Mouse (Mus musculus) CH12.LX (cell line): Measurements from ENCODE around the gene Tmem233. TPM values are rescaled to one million over a fixed set of nuclear protein-coding genes. Genes with fewer than 3 reads are reported as not detected.

Experiments
- DNase-seq: peaks from one replicate; pipeline ENCODE4 v3.0.0-alpha.2; 2013; ENCODE audit errors: extremely low read depth
- H3K27ac ChIP-seq: 2 replicates; pipeline ENCODE4 v1.5.1; 2012; ENCODE audit warnings: low read depth, mild to moderate bottlenecking, control low read depth, moderate library complexity; ENCODE audit not compliant: insufficient read depth
- H3K27me3 ChIP-seq: replicated peaks from 2 replicates; pipeline ENCODE3; 2012; ENCODE audit warnings: inconsistent platforms
- H3K36me3 ChIP-seq, 2 experiments: replicated peaks in 1 of 2; 2 replicates each; pipeline versions ENCODE3 to v1.6.1; 2012; ENCODE audit warnings: inconsistent platforms in 1 of 2, low read length in 1 of 2, mild to moderate bottlenecking in 1 of 2, mixed read lengths in 1 of 2, moderate library complexity in 1 of 2; ENCODE audit not compliant: control insufficient read depth in 1 of 2, insufficient read depth in 1 of 2
- H3K4me1 ChIP-seq, 2 experiments: 2 replicates each; pipeline ENCODE4 v1.6.1; 2012; ENCODE audit warnings: inconsistent platforms in 1 of 2, moderate library complexity in 1 of 2; ENCODE audit not compliant: insufficient read depth in 2 of 2, control insufficient read depth in 1 of 2
- H3K4me2 ChIP-seq: 2 replicates; pipeline ENCODE4 v1.6.1; 2012; ENCODE audit warnings: low read depth, mild to moderate bottlenecking, control low read depth; ENCODE audit not compliant: poor library complexity, insufficient read depth, severe bottlenecking
- H3K4me3 ChIP-seq, 3 experiments: fragments of 150-350 bp in 1 of 3; sonication (generic) in 1 of 3; replicated peaks in 1 of 3; 2 replicates each; pipeline versions ENCODE3 to v1.5.1; 2011 to 2012; ENCODE audit warnings: low read depth in 2 of 3, low read length in 2 of 3, mild to moderate bottlenecking in 2 of 3, moderate library complexity in 2 of 3, control low read depth in 1 of 3, improper control_type of control experiment in 1 of 3, inconsistent platforms in 1 of 3, mixed read lengths in 1 of 3; ENCODE audit not compliant: poor library complexity in 1 of 3
- H3K79me2 ChIP-seq: replicated peaks from 2 replicates; pipeline ENCODE4 v1.6.1; 2012; ENCODE audit warnings: mild to moderate bottlenecking, moderate library complexity; ENCODE audit not compliant: control insufficient read depth, poor library complexity, insufficient read depth, severe bottlenecking; ENCODE audit errors: extremely low read depth
- H3K9ac ChIP-seq: 2 replicates; pipeline ENCODE4 v1.6.1; 2012; ENCODE audit warnings: low read depth, mild to moderate bottlenecking, control low read depth, moderate library complexity; ENCODE audit not compliant: insufficient read depth
- H3K9me3 ChIP-seq: replicated peaks from 2 replicates; pipeline ENCODE3; 2012; ENCODE audit warnings: low read length, inconsistent platforms, mixed read lengths
- BHLHE40 ChIP-seq: IDR thresholded peaks from 2 replicates; pipeline ENCODE4 v1.6.1; 2011; ENCODE audit warnings: mild to moderate bottlenecking, low read depth, low read length, improper control_type of control experiment
- CHD1 ChIP-seq: IDR thresholded peaks from 2 replicates; pipeline ENCODE4 v1.6.1; 2012; ENCODE audit warnings: low read depth, low read length, improper control_type of control experiment, inconsistent platforms
- CHD2 ChIP-seq: IDR thresholded peaks from 2 replicates; pipeline ENCODE4 v1.6.1; 2011; ENCODE audit warnings: low read length, improper control_type of control experiment
- CTCF ChIP-seq, 2 experiments: IDR thresholded peaks in 1 of 2; conservative IDR thresholded peaks in 1 of 2; 2 replicates each; pipeline ENCODE4 v1.5.1; 2011 to 2012; ENCODE audit warnings: low read depth in 2 of 2, low read length in 2 of 2, improper control_type of control experiment in 1 of 2, inconsistent platforms in 1 of 2, mild to moderate bottlenecking in 1 of 2, moderate library complexity in 1 of 2
- E2F4 ChIP-seq: IDR thresholded peaks from 2 replicates; pipeline ENCODE4 v1.6.1; 2011; ENCODE audit warnings: low read depth, low read length, improper control_type of control experiment; ENCODE audit not compliant: insufficient replicate concordance
- ELF1 ChIP-seq: IDR thresholded peaks from 2 replicates; pipeline ENCODE4 v1.6.1; 2014; ENCODE audit warnings: low read depth, mild to moderate bottlenecking, inconsistent platforms, low read length, improper control_type of control experiment
- EP300 ChIP-seq: IDR thresholded peaks from 2 replicates; pipeline ENCODE4 v1.6.1; 2011; ENCODE audit warnings: low read length, improper control_type of control experiment
- ETS1 ChIP-seq: conservative IDR thresholded peaks from 2 replicates; pipeline ENCODE4 v1.6.1; 2012; ENCODE audit warnings: low read depth, mild to moderate bottlenecking, inconsistent platforms, low read length, improper control_type of control experiment, moderate library complexity
- GABPA ChIP-seq: IDR thresholded peaks from 2 replicates; pipeline ENCODE4 v1.6.1; 2012; ENCODE audit warnings: low read depth, low read length, improper control_type of control experiment, inconsistent platforms; ENCODE audit not compliant: insufficient replicate concordance
- HCFC1 ChIP-seq: IDR thresholded peaks from 2 replicates; pipeline ENCODE4 v1.6.1; 2012; ENCODE audit warnings: low read depth, mild to moderate bottlenecking, inconsistent platforms, low read length, improper control_type of control experiment
- IRF4 ChIP-seq: IDR thresholded peaks from 2 replicates; pipeline ENCODE4 v1.6.1; 2014; ENCODE audit warnings: low read depth, mild to moderate bottlenecking, inconsistent platforms, low read length, improper control_type of control experiment
- JUN ChIP-seq: IDR thresholded peaks from 2 replicates; pipeline ENCODE4 v1.6.1; 2011; ENCODE audit warnings: low read depth, mild to moderate bottlenecking, low read length, improper control_type of control experiment, moderate library complexity; ENCODE audit not compliant: insufficient read depth
- JUND ChIP-seq: conservative IDR thresholded peaks from 2 replicates; pipeline ENCODE4 v1.6.1; 2011; ENCODE audit warnings: low read depth, low read length, improper control_type of control experiment
- KAT2A ChIP-seq: IDR thresholded peaks from 2 replicates; pipeline ENCODE4 v1.6.1; 2012; ENCODE audit warnings: low read length, improper control_type of control experiment, inconsistent platforms; ENCODE audit not compliant: insufficient replicate concordance
- MAFK ChIP-seq: IDR thresholded peaks from 2 replicates; pipeline ENCODE4 v1.6.1; 2011; ENCODE audit warnings: low read length, improper control_type of control experiment; ENCODE audit not compliant: insufficient replicate concordance
- MAX ChIP-seq: IDR thresholded peaks from 2 replicates; pipeline ENCODE4 v1.6.1; 2011; ENCODE audit warnings: low read length, improper control_type of control experiment
- MAZ ChIP-seq: IDR thresholded peaks from 2 replicates; pipeline ENCODE4 v1.6.1; 2012; ENCODE audit warnings: low read depth, mild to moderate bottlenecking, inconsistent platforms, low read length, improper control_type of control experiment, moderate library complexity
- MEF2A ChIP-seq: IDR thresholded peaks from 2 replicates; pipeline ENCODE4 v1.6.1; 2014; ENCODE audit warnings: low read depth, mild to moderate bottlenecking, inconsistent platforms, low read length, improper control_type of control experiment, borderline replicate concordance
- MXI1 ChIP-seq: IDR thresholded peaks from 2 replicates; pipeline ENCODE4 v1.6.1; 2011; ENCODE audit warnings: mild to moderate bottlenecking, low read depth, low read length, improper control_type of control experiment
- MYC ChIP-seq: IDR thresholded peaks from 2 replicates; pipeline ENCODE4 v1.6.1; 2011; ENCODE audit warnings: low read depth, mild to moderate bottlenecking, improper control_type of control experiment, low read length
- NELFE ChIP-seq: IDR thresholded peaks from 2 replicates; pipeline ENCODE4 v1.6.1; 2011; ENCODE audit warnings: low read depth, low read length, improper control_type of control experiment
- NRF1 ChIP-seq: IDR thresholded peaks from 2 replicates; pipeline ENCODE4 v1.6.1; 2014; ENCODE audit warnings: low read depth, mild to moderate bottlenecking, inconsistent platforms, low read length, improper control_type of control experiment, moderate library complexity
- PAX5 ChIP-seq: IDR thresholded peaks from 2 replicates; pipeline ENCODE4 v1.6.1; 2012; ENCODE audit warnings: low read length, inconsistent platforms, mixed read lengths
- POLR2A ChIP-seq: IDR thresholded peaks from 2 replicates; pipeline ENCODE4 v1.6.1; 2011; ENCODE audit warnings: low read depth, mild to moderate bottlenecking, improper control_type of control experiment, low read length
- POLR2AphosphoS2 ChIP-seq: IDR thresholded peaks from 2 replicates; pipeline ENCODE4 v1.6.1; 2011; ENCODE audit warnings: low read depth, low read length, improper control_type of control experiment
- RAD21 ChIP-seq: IDR thresholded peaks from 2 replicates; pipeline ENCODE4 v1.6.1; 2011; ENCODE audit warnings: low read depth, mild to moderate bottlenecking, low read length, improper control_type of control experiment, moderate library complexity
- RCOR1 ChIP-seq: conservative IDR thresholded peaks from 2 replicates; pipeline ENCODE4 v1.6.1; 2012; ENCODE audit warnings: low read depth, mild to moderate bottlenecking, inconsistent platforms, low read length, improper control_type of control experiment
- SIN3A ChIP-seq: IDR thresholded peaks from 2 replicates; pipeline ENCODE4 v1.6.1; 2012; ENCODE audit warnings: low read length, improper control_type of control experiment, inconsistent platforms
- SMC3 ChIP-seq: IDR thresholded peaks from 2 replicates; pipeline ENCODE4 v1.6.1; 2011; ENCODE audit warnings: low read depth, low read length, improper control_type of control experiment
- TBP ChIP-seq: conservative IDR thresholded peaks from 2 replicates; pipeline ENCODE4 v1.6.1; 2011; ENCODE audit warnings: low read depth, low read length, improper control_type of control experiment
- TCF12 ChIP-seq: IDR thresholded peaks from 2 replicates; pipeline ENCODE4 v1.6.1; 2014; ENCODE audit warnings: low read depth, mild to moderate bottlenecking, inconsistent platforms, low read length, improper control_type of control experiment
- UBTF ChIP-seq: IDR thresholded peaks from 2 replicates; pipeline ENCODE4 v1.6.1; 2012; ENCODE audit warnings: low read depth, mild to moderate bottlenecking, inconsistent platforms, low read length, improper control_type of control experiment, moderate library complexity
- USF1 ChIP-seq: IDR thresholded peaks from 2 replicates; pipeline ENCODE4 v1.6.1; 2014; ENCODE audit warnings: low read depth, mild to moderate bottlenecking, inconsistent platforms, low read length, improper control_type of control experiment
- USF2 ChIP-seq: conservative IDR thresholded peaks from 2 replicates; pipeline ENCODE4 v1.6.1; 2011; ENCODE audit warnings: low read depth, low read length, improper control_type of control experiment
- ZC3H11A ChIP-seq: IDR thresholded peaks from 2 replicates; pipeline ENCODE4 v1.6.1; 2012; ENCODE audit warnings: low read depth, mild to moderate bottlenecking, inconsistent platforms, low read length, improper control_type of control experiment
- ZKSCAN1 ChIP-seq: IDR thresholded peaks from 2 replicates; pipeline ENCODE4 v1.6.1; 2012; ENCODE audit warnings: low read depth, inconsistent platforms, low read length, improper control_type of control experiment, borderline replicate concordance
- ZMIZ1 ChIP-seq: IDR thresholded peaks from 2 replicates; pipeline ENCODE4 v1.6.1; 2012; ENCODE audit warnings: low read depth, mild to moderate bottlenecking, inconsistent platforms, low read length, improper control_type of control experiment
- ZNF384 ChIP-seq: IDR thresholded peaks from 2 replicates; pipeline ENCODE4 v1.6.1; 2012; ENCODE audit warnings: low read depth, low read length, improper control_type of control experiment, inconsistent platforms
- dilution Hi-C: fragments of 300-500 bp; cut with MboI; formaldehyde crosslinking; loops from 2 replicates; pipeline ENCODE4 v1.14.3; 2020; ENCODE audit warnings: low sequenced_read_pairs; ENCODE audit not compliant: extremely low pct_unique_long_range_greater_than_20kb, extremely low pct_ligation_motif_present
- in situ Hi-C: fragments of 300-500 bp; cut with MboI; formaldehyde crosslinking; loops from 3 replicates; pipeline ENCODE4 v1.14.3; 2019; ENCODE audit warnings: low sequenced_read_pairs, low pct_ligation_motif_present, low pct_unique_long_range_greater_than_20kb, mixed read lengths
- polyA plus RNA-seq: library from polyadenylated mRNA; unstranded; fragments of >175 nt; gene quantifications from 2 replicates; pipeline ENCODE4 v1.2.1, GENCODE M21; 2012; ENCODE audit warnings: low read depth; ENCODE audit not compliant: insufficient read length
- total RNA-seq, 2 experiments: library from RNA; depleted of rRNA; stranded (reverse); fragments of 300-350 nt in 1 of 2; fragments of >200 nt in 1 of 2; gene quantifications; 2 replicates each; pipeline ENCODE4 v1.2.3; 2012 to 2014

Tmem233 gene
- total and polyA plus RNA-seq, 3 experiments, result not detected

GRCm38 (mm10) chr5:116024327-116024739 is 58.7 kb downstream of the Tmem233 start, which contains the start of gene Prkab1:
TSS of gene Prkab1 (minus strand) at chr5:116024508.
- Histone ChIP-seq H3K4me1 (peaks cover 0 to 20% of the 10 kb centered on the region in 2 experiments; a peak in 2 of 4 replicates), H3K4me3 (peak within 1 kb of the TSS; percentile 72 to 93 (median 80)), H3K4me2 (peak within 1 kb of the TSS; percentile 89), H3K9ac (peak within 1 kb of the TSS; percentile 90), H3K9me3 (no peaks in the 10 kb centered on the region), H3K79me2 (peaks cover 27% of the 10 kb centered on the region), H3K36me3 (peaks cover 23 to 32% of the 10 kb centered on the region in 2 experiments), H3K27ac (peak within 1 kb of the TSS; percentile 32), H3K27me3 (peaks cover 2% of the 10 kb centered on the region)
- in situ Hi-C loops (no loop called here), dilution Hi-C loops (no loop called here)
- DNase-seq, result peak; percentile 96
- TF ChIP-seq KAT2A (peak; percentile 84; the same call in 1 of the 2 replicates), E2F4 (0 out of 2 replicates have a peak, but pooled peaks have one; percentile 79), ZC3H11A (no peak), RAD21 (peak; percentile 30), CHD2 (no peak), NRF1 (0 out of 2 replicates have a peak, but pooled peaks have one; percentile 35), USF2 (no peak), EP300 (peak; percentile 20; the same call in 1 of the 2 replicates), MAZ (peak; percentile 96), ZMIZ1 (peak; percentile 90), POLR2AphosphoS2 (peak; percentile 50; the same call in 1 of the 2 replicates), ZNF384 (0 out of 2 replicates have a peak, but pooled peaks have one; percentile 8), MAFK (no peak), UBTF (peak; percentile 92), MXI1 (peak; percentile 82; the same call in 1 of the 2 replicates), IRF4 (peak; percentile 75), JUND (peak; percentile 46; the same call in 1 of the 2 replicates), JUN (peak; percentile 68), MEF2A (peak; percentile 79), ETS1 (peak; percentile 59), CTCF (conservative IDR thresholded peaks at IDR 0.05 in 1 of 2, IDR thresholded peaks at IDR 0.05 in 1 of 2; ENCODE audit: low read depth in 2 of 2, low read length in 2 of 2) (peak in 1 of 2 experiments; percentile 75; a peak in 2 of 4 replicates), BHLHE40 (0 out of 2 replicates have a peak, but pooled peaks have one; percentile 28), NELFE (peak; percentile 87), TCF12 (peak; percentile 88; the same call in 1 of the 2 replicates), ZKSCAN1 (no peak), SIN3A (peak; percentile 89), ELF1 (peak; percentile 97), RCOR1 (peak; percentile 61), POLR2A (peak; percentile 93), CHD1 (no peak), PAX5 (no peak), TBP (peak; percentile 61; the same call in 1 of the 2 replicates), GABPA (no peak; the same call in 1 of the 2 replicates), MYC (no peak), USF1 (no peak; the same call in 1 of the 2 replicates), SMC3 (peak; percentile 43), HCFC1 (peak; percentile 88), MAX (peak; percentile 78)
